Mouse (Mus musculus) thymus, postnatal 36 days (tissue): ENCODE data around the gene Map3k9.

Source experiments
- DNase-seq, 2 experiments: peaks; one replicate each; pipeline ENCODE4 v3.0.0; 2022; ENCODE audit warnings: mixed read lengths in 2 of 2

Gene Map3k9

GRCm38 (mm10) chr12:81698011-81698410, 83.0 kb downstream of the Map3k9 start:
- DNase-seq = no peak

- no peak for DNase-seq
These were observed 89.7 kb downstream of the Map3k9 start for GRCm38 (mm10) chr12:81691177-81691730.

DNA sequence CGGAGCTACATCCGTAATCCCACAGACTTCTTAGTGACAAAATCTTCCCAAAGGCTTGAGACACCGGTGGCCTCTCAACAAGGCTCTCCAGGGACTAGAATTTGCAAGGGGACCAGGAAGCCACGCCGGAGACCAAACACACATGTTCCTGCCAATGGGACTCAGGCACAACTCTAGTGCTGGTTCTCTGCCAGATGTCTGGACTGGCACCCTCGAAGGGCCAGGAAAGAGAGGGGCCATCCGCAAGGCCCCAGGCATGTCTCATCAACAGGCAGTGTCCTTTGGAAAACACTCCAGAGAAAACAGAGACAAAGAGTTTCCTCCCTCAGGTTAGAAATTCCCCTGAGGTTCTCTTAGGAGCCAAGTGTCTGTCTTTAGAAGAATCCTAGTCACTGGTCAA, 90.2 kb downstream of the Map3k9 start:
- no peak for DNase-seq

DNA sequence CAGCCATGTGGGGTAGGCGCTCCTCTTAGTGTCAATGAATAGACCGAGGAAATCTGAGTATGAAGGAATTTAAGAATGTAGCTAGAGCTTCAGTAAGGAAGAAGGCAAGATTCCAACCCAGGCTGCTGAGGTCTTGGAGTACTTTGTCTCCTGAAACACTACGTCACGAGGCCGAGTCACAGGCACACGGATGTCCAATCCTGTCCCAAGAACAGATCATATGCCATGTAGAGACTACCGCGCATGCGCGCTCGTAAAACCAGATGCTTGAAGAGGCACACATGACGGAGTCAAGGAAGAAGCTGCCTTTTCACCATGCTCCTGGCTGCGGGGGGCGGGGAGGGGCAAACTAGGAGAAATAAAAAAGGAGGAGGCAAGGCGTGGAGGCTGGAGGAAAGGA, 90.9 kb downstream of the Map3k9 start:
- DNase-seq = no peak

DNA sequence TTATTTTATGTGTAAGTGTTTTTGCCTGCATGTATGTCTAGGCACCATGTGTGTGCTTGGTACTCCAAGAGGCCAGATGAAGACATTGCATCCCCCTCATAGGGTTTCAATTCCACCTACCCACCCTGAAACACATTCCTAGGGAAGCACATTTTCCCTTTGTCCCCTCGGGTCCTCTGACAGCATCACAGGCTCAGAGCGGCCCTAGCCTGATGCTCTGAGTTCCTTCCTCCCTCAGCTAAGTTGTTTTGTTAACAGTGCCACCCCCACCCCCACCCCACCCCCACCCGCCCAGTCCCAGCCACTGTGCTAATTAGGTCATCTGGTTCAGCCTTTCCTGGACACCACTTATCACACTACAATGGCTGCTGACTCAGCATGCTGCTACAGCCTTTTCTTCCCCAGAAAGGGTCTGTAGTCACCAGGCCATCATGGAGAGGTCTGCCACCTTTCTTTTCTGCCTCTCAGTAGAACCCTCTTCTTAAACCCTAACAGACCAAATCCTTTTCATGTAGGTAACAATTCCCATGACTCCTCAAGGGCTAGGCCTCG, 91.4 kb downstream of the Map3k9 start:
- DNase-seq = no peak

DNA sequence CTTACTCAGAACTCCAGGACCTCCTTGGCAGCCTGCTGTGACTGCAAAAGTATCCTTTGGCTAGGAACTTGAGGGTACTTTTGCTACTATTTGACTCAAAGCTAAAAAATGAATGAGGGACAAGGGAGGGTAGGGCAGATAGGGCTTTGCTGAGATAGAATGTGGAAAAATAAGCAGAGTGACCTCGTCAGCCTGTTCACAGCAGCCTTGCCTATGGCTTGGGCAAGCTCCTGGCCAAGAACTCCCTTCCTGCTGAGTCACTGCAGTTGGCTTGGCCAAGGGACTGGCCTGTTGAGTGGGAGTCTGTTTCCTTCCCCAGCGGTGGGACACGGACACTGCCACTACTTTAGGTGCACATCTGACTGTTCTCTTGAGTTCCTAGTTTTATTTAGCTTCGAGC, 92.4 kb downstream of the Map3k9 start:
- DNase-seq = no peak

DNA sequence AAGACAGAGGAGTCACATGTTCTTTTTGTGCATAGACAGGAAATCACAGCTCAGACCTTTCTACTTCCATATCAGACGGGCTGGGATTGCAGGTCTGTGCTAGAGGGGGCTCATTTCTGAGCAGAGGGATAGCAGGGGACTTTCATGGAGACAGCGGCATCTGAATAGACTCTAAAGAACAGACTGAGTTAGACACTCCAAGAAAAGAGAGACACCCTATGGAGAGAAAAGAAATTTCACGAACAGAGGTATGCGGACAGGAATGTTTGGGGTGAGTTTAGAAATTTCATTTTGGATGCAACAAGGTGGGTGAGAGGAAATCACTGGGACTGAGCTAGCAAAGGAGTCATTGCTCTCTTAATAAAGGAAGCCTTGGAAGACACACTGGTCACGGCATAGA, 93.1 kb downstream of the Map3k9 start:
- no peak for DNase-seq

GRCm38 (mm10) chr12:81686406-81687117, 94.4 kb downstream of the Map3k9 start:
- no peak for DNase-seq

GRCm38 (mm10) chr12:81685981-81686380, 95.0 kb downstream of the Map3k9 start:
- DNase-seq = no peak

GRCm38 (mm10) chr12:81684096-81684495, 96.9 kb downstream of the Map3k9 start:
- DNase-seq = no peak

DNA sequence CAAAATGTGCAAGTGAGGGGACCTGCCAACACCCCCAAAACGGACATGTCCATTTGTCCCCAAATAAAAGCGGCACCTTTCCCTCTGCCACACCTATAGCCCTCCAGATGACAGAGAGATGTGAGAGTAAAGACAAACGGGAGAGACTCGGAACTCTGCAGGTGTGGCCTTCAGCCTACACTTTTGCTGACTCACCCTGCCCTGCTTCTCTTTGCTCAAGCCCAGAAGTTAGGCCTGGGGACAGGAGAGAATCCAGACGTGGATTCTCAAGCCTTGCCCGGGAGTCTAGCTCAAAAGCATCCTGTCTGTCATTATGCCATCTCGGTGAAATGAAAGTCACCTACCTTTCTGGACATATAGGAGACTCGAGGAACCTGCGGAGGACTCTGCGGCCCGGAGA, 97.6 kb downstream of the Map3k9 start:
- no peak for DNase-seq

DNA sequence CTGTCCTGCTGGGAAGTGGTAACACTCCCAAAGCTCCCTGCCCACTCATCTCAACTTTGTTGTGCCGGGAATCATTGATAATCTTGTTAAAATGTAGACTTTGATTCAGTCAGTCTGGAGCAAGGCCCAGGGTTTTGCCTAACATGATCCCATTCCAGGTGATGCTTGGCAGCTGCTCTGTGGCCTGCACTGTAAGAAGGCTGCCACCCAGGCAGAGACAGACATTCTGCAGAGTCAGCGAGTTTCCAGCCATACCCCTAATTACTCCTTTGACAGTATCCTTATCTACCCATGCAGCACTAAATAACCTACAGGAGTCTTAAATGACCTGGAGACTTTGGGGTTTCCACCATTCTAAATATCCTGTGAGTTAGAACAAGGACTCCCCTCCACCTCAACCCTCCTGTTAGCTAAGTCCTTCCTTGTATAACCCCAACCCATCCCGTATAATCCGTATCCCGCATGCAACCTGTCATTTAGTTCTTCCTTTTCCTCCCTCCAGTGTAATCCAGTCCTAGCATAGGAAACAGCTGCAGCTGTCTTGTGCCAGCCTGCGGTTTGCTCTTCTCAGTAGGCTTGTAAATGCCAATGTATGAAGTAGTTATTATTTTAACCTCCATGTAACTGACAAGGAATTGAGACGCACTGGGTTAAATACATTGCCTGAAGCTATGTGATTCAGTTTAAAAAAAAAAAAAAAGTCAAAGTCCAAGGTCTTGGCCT, 101.0 kb downstream of the Map3k9 start:
- DNase-seq = no peak

DNA sequence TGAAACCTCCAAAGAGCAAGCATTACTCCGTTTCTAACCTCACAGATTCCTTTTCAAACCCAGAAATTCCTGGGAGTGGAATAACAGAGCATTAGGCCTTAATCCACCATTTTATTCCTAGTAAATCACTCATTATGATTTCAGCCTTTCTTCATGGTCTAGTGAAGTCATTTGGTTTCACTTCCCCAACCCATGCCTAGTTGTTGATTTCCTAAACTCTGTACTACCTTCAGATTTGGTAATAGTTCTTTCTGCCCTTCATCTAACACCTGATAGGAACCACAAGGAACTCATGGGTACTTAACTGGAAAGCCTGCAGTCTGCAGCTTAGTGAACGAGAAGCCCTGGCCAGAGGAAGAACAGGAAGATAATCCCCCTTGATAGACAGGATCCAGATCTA, 105.4 kb downstream of the Map3k9 start:
- no peak for DNase-seq
